Mouse (Mus musculus) limb, embryonic 10.5 days (tissue): ENCODE measurements at regions not wholly inside any gene's neighbourhood (a gene's known extent, or its start where the extent isn't known, plus 50 kb on each side); places are given as distances from the start of the nearest gene placed in this dataset.

Experiments used
- DNase-seq: peaks from one replicate; pipeline ENCODE4 v3.0.0-alpha.2; 2017; ENCODE audit warnings: low spot score
- H3K27ac ChIP-seq: fragments of 300-500 bp; sonication (generic); 2 replicates; pipeline ENCODE4 v1.5.1; 2016; ENCODE audit warnings: mild to moderate bottlenecking
- H3K27me3 ChIP-seq: fragments of 300-500 bp; sonication (generic); 2 replicates; pipeline ENCODE4 v1.6.1; 2016; ENCODE audit warnings: low read depth, mild to moderate bottlenecking; ENCODE audit not compliant: poor library complexity, severe bottlenecking
- H3K36me3 ChIP-seq: fragments of 300-500 bp; sonication (generic); 2 replicates; pipeline ENCODE4 v1.6.1; 2016; ENCODE audit warnings: mild to moderate bottlenecking, moderate library complexity
- H3K4me1 ChIP-seq: fragments of 300-500 bp; sonication (generic); 2 replicates; pipeline ENCODE4 v1.6.1; 2016
- H3K4me3 ChIP-seq: fragments of 300-500 bp; sonication (generic); 2 replicates; pipeline ENCODE4 v1.5.1; 2016; ENCODE audit warnings: mild to moderate bottlenecking, moderate library complexity
- H3K9me3 ChIP-seq: fragments of 300-500 bp; sonication (generic); replicated peaks from 2 replicates; pipeline ENCODE4 v1.6.1; 2016; ENCODE audit warnings: mild to moderate bottlenecking
- WGBS: fragments of 180-500 bp; shearing (Covaris S2); methylation state at CpG from one replicate; pipeline ENCODE4 v1.1.7; 2016; 5-methylcytosine and 5-hydroxymethylcytosine counted together

DNA sequence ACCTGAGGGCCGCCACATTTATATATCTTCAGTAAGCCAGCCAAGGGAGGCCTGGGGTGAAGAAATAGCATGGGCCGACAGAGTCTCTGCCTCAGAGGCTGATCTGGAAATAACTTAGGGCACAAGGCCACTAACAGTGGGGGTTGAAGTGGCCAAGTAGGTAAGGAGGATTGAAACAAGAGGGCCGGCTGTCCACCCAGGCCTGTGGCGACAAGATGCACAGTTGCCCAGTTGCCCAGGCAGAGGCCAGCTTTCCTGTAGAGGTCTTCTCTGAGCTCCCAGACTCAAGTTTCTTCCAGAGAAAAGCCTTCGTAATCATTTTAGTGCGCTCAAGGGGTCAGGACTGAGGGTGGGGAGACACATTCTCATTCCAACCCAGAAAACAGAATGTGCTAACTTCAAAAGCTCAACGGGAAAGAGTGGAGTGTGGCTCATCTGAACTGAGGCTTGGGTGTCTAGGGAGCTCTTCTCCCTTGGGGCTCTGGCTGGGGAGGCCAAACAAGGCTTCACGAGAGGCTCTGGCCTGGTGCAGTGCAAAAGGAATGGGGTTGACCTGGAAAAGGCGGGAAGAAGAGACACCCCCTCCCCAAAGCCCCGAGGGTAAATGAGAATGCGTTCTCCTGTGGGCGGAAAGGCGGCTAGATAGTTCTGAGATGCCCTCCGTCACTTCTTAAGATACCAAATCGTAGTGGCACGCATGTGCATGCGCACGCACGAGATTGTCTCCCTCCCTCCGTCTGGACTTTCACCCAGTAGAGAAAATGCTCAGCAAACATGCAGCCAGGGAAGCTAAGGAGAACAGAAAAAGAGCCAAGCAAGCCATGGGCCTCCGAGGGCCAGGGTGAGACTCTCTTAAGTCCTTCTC, 112.7 kb upstream of the Lemd2 start:
- H3K27ac ChIP-seq: no peak overlapping the region

DNA sequence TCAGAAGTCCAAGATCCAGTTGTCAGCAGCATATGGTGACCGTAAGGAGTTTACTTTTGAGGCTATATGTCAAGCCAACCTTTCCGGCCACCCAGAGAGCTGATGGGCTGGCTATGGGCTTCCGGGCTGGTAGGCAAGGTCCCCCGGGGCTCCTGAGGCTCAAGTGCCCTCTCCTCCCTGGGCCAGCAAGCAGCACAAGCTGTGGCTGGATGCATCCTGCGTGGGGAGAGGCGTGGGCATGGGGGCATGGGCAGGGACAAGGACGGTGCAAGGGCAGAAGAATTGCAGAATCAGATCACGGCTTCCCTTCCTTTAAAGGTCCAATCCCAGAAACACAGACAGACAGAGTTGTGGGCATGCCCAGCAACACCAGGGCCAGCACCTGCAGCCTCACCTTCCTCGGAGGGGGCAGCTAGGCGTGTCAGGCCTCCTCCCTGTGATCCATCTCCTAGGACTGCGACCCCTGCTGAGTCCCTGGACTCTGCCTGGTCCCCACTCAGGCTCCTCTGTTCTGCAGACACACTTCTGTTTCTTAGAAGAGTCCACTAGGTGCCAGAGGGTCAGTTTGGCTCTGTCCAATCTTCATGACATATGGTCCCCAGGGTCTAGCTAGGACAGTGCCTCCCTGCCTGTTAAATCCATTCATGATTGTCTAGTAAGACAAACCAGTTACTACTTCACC, 111.8 kb upstream of the Lemd2 start:
- H3K36me3 ChIP-seq: no peaks in the 10 kb centered on the region
- peaks cover 22% of the 10 kb centered on the region; the same call in 1 of the 2 replicates for H3K27me3 ChIP-seq
- no peak overlapping the region for H3K4me3 ChIP-seq
- no peak for DNase-seq
- WGBS: 79% methylated on average over 11 of the region's 11 CpGs
- H3K27ac ChIP-seq: no peak overlapping the region
- peaks cover 27% of the 10 kb centered on the region for H3K4me1 ChIP-seq
- H3K9me3 ChIP-seq: no peaks in the 10 kb centered on the region

More for the DNA sequence above, 112.7 kb upstream of the Lemd2 start:
- no peak overlapping the region for H3K4me3 ChIP-seq
- WGBS: 86% methylated on average over 21 of the region's 21 CpGs
- H3K4me1 ChIP-seq: peaks cover 27% of the 10 kb centered on the region
- no peak for DNase-seq
- H3K9me3 ChIP-seq: no peaks in the 10 kb centered on the region
- H3K36me3 ChIP-seq: no peaks in the 10 kb centered on the region
- H3K27me3 ChIP-seq: peaks cover 22% of the 10 kb centered on the region; the same call in 1 of the 2 replicates

DNA sequence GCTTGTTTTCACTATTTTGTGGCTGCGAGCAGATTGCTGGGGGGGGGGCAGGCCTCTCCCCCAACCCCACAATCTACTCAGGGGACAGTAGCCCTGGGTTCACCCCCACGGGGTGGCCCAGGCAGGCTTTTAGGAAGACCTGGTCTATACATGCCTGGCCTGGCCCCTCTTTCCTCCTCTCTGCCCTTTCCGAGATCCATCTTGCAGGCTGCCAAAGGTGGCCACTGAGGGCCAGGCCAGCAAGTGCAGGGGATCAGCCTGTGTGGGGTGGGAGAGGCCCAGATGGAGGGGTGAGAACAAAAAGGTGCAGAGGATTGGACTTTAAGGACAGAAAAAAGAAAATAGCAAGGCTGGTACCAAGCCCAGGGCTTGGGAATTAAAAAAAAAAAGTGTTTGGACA, 111.2 kb upstream of the Lemd2 start:
- no peaks in the 10 kb centered on the region for H3K36me3 ChIP-seq
- H3K4me1 ChIP-seq: peaks cover 25% of the 10 kb centered on the region
- no peak for DNase-seq
- H3K9me3 ChIP-seq: no peaks in the 10 kb centered on the region
- WGBS: 53% methylated on average over 3 of the region's 3 CpGs
- H3K27ac ChIP-seq: no peak overlapping the region
- peaks cover 18% of the 10 kb centered on the region; the same call in 1 of the 2 replicates for H3K27me3 ChIP-seq
- H3K4me3 ChIP-seq: no peak overlapping the region

DNA sequence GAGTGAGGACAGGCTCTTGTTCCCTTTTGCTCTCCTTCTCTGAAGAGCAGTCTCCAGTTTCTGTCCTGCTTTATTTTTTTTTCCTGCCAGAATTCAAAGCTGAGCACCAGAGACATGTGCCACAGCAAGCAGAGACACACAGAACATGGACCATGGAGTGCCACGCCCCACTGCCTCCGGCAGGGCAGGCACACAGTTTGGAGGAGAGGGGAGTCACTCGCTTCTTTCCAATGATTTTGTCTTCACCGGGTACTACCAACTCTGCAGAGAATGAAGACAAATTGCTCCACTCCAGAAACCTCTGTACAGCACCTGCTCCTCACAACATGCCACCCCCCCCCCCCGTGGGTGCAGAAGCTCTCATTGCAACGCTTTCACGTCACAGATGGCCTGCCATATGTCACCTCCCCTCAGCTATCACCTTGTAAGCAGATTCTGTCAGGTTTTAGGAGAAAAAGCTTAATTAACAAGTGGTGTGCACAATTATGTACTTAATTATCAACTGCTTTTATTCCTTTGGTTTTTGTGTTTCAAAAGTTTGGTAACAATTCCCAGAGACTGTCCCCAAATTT, 110.6 kb upstream of the Lemd2 start:
- 53% methylated on average over 7 of the region's 7 CpGs for WGBS
- no peak overlapping the region for H3K27ac ChIP-seq
- H3K4me3 ChIP-seq: no peak overlapping the region
- peaks cover 14% of the 10 kb centered on the region; the same call in 1 of the 2 replicates for H3K27me3 ChIP-seq
- peaks cover 25% of the 10 kb centered on the region for H3K4me1 ChIP-seq
- H3K9me3 ChIP-seq: no peaks in the 10 kb centered on the region
- no peak for DNase-seq
- H3K36me3 ChIP-seq: no peaks in the 10 kb centered on the region

DNA sequence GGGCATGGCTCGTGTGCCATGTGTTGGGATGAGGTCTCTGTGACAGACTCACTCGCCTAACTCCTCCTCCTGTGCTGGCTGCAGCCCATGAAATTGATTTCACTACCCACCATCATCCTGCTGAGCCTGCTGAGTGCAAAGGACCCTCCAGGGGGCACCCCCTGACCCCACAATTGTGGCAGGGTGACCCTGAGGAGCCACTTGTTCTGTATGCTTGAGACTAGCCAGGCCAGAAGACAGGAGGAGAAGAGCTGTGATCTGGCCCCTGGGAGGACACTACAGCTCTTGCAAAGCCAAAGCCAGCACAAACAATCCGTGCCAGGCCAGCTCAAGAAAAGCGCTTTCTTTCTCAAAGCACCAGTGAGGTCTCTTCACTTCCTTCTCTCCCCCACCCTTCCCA, 104.7 kb upstream of the Lemd2 start:
- Histone ChIP-seq H3K4me3 (no peak overlapping the region), H3K27ac (no peak overlapping the region), H3K27me3 (0 out of 2 replicates have a peak, but pooled peaks cover 4% of the 10 kb centered on the region), H3K9me3 (no peaks in the 10 kb centered on the region), H3K36me3 (no peaks in the 10 kb centered on the region), H3K4me1 (peaks cover 22% of the 10 kb centered on the region)
- no peak for DNase-seq
- WGBS: 38% methylated on average over 4 of the region's 4 CpGs

DNA sequence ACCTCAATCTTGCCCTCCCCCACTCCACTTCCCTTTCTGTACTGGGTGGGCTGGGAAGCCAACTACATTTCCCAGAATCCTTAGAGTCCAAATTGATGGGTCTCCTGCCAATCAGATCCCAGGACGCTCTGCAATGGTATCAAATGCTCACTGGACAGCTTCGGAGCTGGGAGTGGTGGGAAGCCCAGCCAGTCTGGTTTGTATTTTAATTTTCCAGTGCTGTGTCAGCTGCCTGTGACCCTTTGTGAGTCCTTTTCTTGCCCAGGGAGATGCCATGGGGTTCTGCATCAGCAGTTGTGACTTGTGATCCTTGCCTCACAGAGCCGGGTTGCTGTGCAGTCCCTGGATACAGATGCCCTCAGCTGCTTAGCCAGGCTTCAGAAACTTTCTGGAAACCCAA, 100.6 kb upstream of the Lemd2 start:
- no peaks in the 10 kb centered on the region for H3K27me3 ChIP-seq
- H3K27ac ChIP-seq: peak overlapping the region; percentile 66
- H3K9me3 ChIP-seq: no peaks in the 10 kb centered on the region
- peaks cover 22% of the 10 kb centered on the region for H3K4me1 ChIP-seq
- 65% methylated on average over 3 of the region's 3 CpGs for WGBS
- no peaks in the 10 kb centered on the region for H3K36me3 ChIP-seq
- no peak for DNase-seq
- H3K4me3 ChIP-seq: no peak overlapping the region

DNA sequence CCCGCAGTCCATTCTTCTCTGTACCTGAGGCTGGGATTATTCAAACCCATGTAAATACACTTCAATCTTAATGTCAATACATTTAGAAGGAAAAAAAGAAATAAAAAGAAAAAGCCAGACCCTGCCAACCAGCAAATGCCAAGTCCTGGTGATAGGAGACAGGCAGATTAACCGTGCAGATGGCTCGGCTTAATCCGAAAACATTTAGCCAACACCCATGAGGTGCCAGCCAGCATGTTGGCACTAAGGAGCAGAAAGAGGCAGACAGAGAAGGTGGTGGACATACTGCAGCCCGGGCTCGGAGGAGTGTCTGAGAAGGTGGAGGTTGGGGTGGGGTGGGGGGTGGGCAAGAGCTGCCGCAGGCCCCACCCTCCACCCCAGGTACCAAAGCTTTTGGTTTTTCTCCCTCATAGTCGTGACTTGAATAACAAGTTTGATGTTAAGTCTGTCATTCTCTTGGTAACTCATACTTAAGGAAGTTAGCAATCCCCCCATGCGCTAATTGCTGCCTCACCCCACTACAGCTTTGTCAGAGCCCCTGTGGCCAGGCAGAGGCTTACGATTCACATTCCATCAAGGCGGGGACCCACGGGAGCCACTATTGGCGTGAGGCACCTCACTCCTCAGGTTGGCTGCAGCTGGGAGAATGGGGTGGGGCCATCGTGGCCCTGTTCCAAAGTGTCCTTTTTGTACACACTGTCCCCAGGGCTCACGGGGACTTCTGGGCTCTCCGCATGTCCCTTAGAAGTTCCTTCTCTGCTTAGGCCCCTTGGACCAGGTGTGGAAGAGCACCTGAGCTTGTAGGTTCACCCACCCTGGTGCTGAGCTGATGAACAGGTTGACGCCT, 99.6 kb upstream of the Lemd2 start:
- Histone ChIP-seq H3K4me3 (no peak overlapping the region), H3K9me3 (no peaks in the 10 kb centered on the region), H3K36me3 (no peaks in the 10 kb centered on the region), H3K4me1 (peaks cover 18% of the 10 kb centered on the region), H3K27ac (no peak overlapping the region), H3K27me3 (no peaks in the 10 kb centered on the region)
- no peak for DNase-seq
- WGBS: 80% methylated on average over 17 of the region's 17 CpGs

DNA sequence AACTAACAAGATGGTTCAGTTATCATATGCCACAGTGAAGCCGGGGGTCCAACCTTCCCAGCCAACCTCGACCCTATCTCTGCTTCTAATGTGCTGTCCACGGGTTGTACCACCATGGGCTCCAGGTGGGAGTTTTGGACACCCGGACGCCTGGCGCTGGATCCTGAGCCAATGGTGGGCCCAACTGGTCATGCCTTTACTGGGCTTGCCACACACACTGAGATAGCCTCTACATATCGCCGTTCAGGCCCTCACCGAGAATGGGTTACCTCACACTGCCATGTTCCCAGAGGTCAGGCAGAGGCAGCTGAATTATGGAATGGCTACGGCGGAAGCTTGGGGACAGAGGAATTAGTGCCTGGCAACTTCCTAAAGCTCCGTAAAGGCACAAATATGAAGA, 98.8 kb upstream of the Lemd2 start:
- 96% methylated on average over 12 of the region's 12 CpGs for WGBS

DNA sequence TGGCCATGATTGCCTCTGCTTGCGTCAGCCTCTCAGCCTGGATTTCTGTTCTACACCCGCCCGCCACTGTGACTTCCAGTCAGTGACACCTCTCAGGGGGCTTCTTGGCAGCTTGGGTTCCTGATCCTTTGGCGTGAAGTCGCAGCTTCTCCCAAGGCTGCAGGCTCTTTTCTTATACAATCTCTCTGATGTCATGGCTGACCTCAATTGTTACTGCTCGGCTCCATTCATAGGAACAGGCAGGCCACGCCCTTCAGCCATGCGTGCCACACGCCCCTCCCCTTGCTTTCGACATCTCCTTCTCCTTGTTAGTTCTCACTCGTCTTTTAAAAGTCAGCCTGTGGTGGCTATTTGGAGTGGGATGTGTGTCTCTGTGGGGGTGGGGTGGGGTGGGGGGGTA, 97.1 kb upstream of the Lemd2 start:
- Histone ChIP-seq H3K27ac (no peak overlapping the region), H3K27me3 (no peaks in the 10 kb centered on the region), H3K36me3 (no peaks in the 10 kb centered on the region), H3K4me1 (peaks cover 17% of the 10 kb centered on the region), H3K9me3 (no peaks in the 10 kb centered on the region), H3K4me3 (no peak overlapping the region)
- no peak for DNase-seq
- WGBS: 53% methylated on average over 11 of the region's 11 CpGs

More for the DNA sequence above, 98.8 kb upstream of the Lemd2 start:
- Histone ChIP-seq H3K36me3 (no peaks in the 10 kb centered on the region), H3K27ac (no peak overlapping the region), H3K27me3 (no peaks in the 10 kb centered on the region), H3K4me3 (no peak overlapping the region), H3K4me1 (peaks cover 18% of the 10 kb centered on the region), H3K9me3 (no peaks in the 10 kb centered on the region)
- DNase-seq: no peak

DNA sequence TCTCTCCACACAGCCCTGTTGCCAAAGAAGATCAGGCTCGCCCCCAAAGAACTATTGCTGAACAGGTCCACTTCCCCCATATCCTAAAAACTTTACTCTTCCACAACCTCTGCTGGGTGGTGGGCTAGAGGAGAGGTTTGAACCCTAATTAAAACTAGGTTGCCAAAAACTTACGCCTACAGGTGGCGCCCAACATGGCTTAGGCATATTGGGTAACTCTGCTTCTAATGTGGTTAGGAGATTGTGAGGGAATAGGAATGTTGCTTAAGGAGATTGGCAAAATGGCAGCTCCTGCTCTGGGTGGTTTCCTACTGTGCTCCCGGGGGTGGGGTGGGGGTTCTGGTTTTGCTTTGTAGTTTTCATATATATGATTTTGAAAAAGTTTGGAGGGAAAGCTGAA, 95.0 kb upstream of the Lemd2 start:
- H3K36me3 ChIP-seq: no peaks in the 10 kb centered on the region
- 77% methylated on average over 4 of the region's 4 CpGs for WGBS
- DNase-seq: no peak
- H3K27ac ChIP-seq: no peak overlapping the region
- H3K4me1 ChIP-seq: peaks cover 5% of the 10 kb centered on the region
- H3K4me3 ChIP-seq: no peak overlapping the region
- no peaks in the 10 kb centered on the region for H3K27me3 ChIP-seq
- no peaks in the 10 kb centered on the region for H3K9me3 ChIP-seq

DNA sequence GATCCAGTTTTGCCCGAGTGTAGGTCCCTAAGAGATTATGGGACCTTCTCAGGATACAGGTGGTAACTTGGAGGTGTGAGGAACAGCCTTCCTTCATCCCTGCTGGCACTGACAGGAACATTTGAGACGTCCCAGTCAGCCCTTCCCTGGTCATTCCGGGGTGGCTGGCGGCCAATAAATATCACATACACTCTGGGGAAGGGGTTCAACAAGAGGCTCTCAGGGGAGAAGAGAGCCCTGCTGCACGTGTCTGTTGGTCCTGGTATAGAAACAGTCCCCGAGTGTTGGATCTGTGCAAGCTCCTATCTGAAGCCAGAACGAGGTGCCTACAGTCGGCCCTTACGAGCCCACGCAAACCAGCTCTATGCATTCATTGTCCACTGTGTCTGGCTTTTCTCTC, 94.1 kb upstream of the Lemd2 start:
- Histone ChIP-seq H3K27ac (no peak overlapping the region), H3K27me3 (no peaks in the 10 kb centered on the region), H3K36me3 (no peaks in the 10 kb centered on the region), H3K9me3 (no peaks in the 10 kb centered on the region), H3K4me3 (no peak overlapping the region), H3K4me1 (peaks cover 15% of the 10 kb centered on the region)
- 79% methylated on average over 10 of the region's 10 CpGs for WGBS
- DNase-seq: no peak

DNA sequence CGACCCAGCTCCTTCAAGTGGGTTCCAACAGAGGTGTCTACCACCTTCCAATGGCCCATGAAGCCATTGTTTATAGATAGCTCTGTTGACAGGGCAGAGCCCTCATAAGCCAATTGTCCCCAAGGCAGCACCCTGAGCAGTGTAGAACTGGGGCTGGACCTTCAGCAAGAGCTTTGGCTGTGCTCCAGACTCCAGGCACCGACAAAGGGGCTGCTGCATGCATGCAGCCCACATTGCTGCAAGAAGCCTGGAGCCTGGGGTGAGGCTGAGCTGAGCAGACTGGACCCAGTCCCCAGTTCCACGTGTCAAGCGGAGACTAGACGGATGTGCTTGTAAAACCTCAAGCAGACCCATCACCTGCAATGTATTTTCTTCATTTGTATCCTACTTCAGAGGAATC, 91.9 kb upstream of the Lemd2 start:
- peaks cover 22% of the 10 kb centered on the region for H3K4me1 ChIP-seq
- WGBS: 92% methylated on average over 5 of the region's 5 CpGs
- no peaks in the 10 kb centered on the region for H3K27me3 ChIP-seq
- H3K9me3 ChIP-seq: peaks cover 5% of the 10 kb centered on the region; the same call in 1 of the 2 replicates
- no peaks in the 10 kb centered on the region for H3K36me3 ChIP-seq
- H3K4me3 ChIP-seq: no peak overlapping the region
- no peak for DNase-seq
- H3K27ac ChIP-seq: no peak overlapping the region
